Mouse (Mus musculus): ENCODE measurements around the gene Syt13. TPM values are rescaled to one million over a fixed set of nuclear protein-coding genes. Genes with fewer than 3 reads are reported as not detected.

The Syt13 gene
- total and polyA plus RNA-seq, 3 experiments: not detected

- Histone ChIP-seq H3K4me2 (ENCODE audit: insufficient read depth, low read depth, poor library complexity, severe bottlenecking) (no peak overlapping the region), H3K4me1 (ENCODE audit: control insufficient read depth in 1 of 2, insufficient read depth in 2 of 2) (peaks cover 5 to 20% of the 10 kb centered on the region in 2 experiments; a peak in 3 of 4 replicates), H3K79me2 (replicated peaks; ENCODE audit: control insufficient read depth, extremely low read depth, insufficient read depth, poor library complexity, severe bottlenecking) (no peaks in the 10 kb centered on the region), H3K4me3 (replicated peaks in 1 of 3; ENCODE audit: low read depth in 2 of 3, low read length in 2 of 3, poor library complexity in 1 of 3) (no peak overlapping the region), H3K9ac (ENCODE audit: insufficient read depth, low read depth) (no peak overlapping the region), H3K27me3 (replicated peaks) (peaks cover 86% of the 10 kb centered on the region), H3K36me3 (replicated peaks in 1 of 2; ENCODE audit: control insufficient read depth in 1 of 2, insufficient read depth in 1 of 2, low read length in 1 of 2) (no peaks in the 10 kb centered on the region), H3K9me3 (replicated peaks; ENCODE audit: low read length) (no peaks in the 10 kb centered on the region), H3K27ac (ENCODE audit: insufficient read depth, low read depth) (no peak overlapping the region)
- in situ Hi-C loops (cut with MboI; ENCODE audit: low pct_ligation_motif_present, low pct_unique_long_range_greater_than_20kb, low sequenced_read_pairs) (no loop called here), dilution Hi-C loops (cut with MboI; ENCODE audit: extremely low pct_ligation_motif_present, extremely low pct_unique_long_range_greater_than_20kb, low sequenced_read_pairs) (no loop called here)
- DNase-seq (ENCODE audit: extremely low read depth): no peak
- no peak for TF ChIP-seq ZNF384 (IDR thresholded peaks at IDR 0.05; ENCODE audit: low read depth, low read length)
- no peak for TF ChIP-seq MAX (IDR thresholded peaks at IDR 0.05; ENCODE audit: low read length)
- TF ChIP-seq TCF12 (IDR thresholded peaks at IDR 0.05; ENCODE audit: low read depth, low read length): no peak
- no peak for TF ChIP-seq USF2 (conservative IDR thresholded peaks at IDR 0.05; ENCODE audit: low read depth, low read length)
Observed at GRCm38 (mm10) chr2:92944356-92944755, 29.5 kb downstream of the Syt13 start.

GRCm38 (mm10) chr2:92945125-92945746, 30.3 kb downstream of the Syt13 start:
- Histone ChIP-seq H3K4me2 (ENCODE audit: insufficient read depth, low read depth, poor library complexity, severe bottlenecking) (no peak overlapping the region), H3K79me2 (replicated peaks; ENCODE audit: control insufficient read depth, extremely low read depth, insufficient read depth, poor library complexity, severe bottlenecking) (no peaks in the 10 kb centered on the region), H3K4me1 (ENCODE audit: control insufficient read depth in 1 of 2, insufficient read depth in 2 of 2) (peaks cover 5 to 20% of the 10 kb centered on the region in 2 experiments; a peak in 3 of 4 replicates), H3K27me3 (replicated peaks) (peaks cover 81% of the 10 kb centered on the region), H3K4me3 (replicated peaks in 1 of 3; ENCODE audit: low read depth in 2 of 3, low read length in 2 of 3, poor library complexity in 1 of 3) (no peak overlapping the region), H3K36me3 (replicated peaks in 1 of 2; ENCODE audit: control insufficient read depth in 1 of 2, insufficient read depth in 1 of 2, low read length in 1 of 2) (no peaks in the 10 kb centered on the region), H3K9me3 (replicated peaks; ENCODE audit: low read length) (no peaks in the 10 kb centered on the region), H3K9ac (ENCODE audit: insufficient read depth, low read depth) (no peak overlapping the region), H3K27ac (ENCODE audit: insufficient read depth, low read depth) (no peak overlapping the region)
- in situ Hi-C loops (cut with MboI; ENCODE audit: low pct_ligation_motif_present, low pct_unique_long_range_greater_than_20kb, low sequenced_read_pairs): no loop called here
- DNase-seq (ENCODE audit: extremely low read depth): peak; percentile 6
- TF ChIP-seq USF1 (IDR thresholded peaks at IDR 0.05; ENCODE audit: low read depth, low read length) (peak; percentile 5; the same call in 1 of the 2 replicates), UBTF (IDR thresholded peaks at IDR 0.05; ENCODE audit: low read depth, low read length) (no peak)
- dilution Hi-C loops (cut with MboI; ENCODE audit: extremely low pct_ligation_motif_present, extremely low pct_unique_long_range_greater_than_20kb, low sequenced_read_pairs): no loop called here

- TF ChIP-seq TCF12 (IDR thresholded peaks at IDR 0.05; ENCODE audit: low read depth, low read length): no peak
- TF ChIP-seq CTCF (conservative IDR thresholded peaks at IDR 0.05 in 1 of 2, IDR thresholded peaks at IDR 0.05 in 1 of 2; ENCODE audit: low read depth in 2 of 2, low read length in 2 of 2): 0 out of 4 replicates have a peak, but pooled peaks of 1 of the 2 experiments have one; percentile 8
- no peak for TF ChIP-seq E2F4 (IDR thresholded peaks at IDR 0.05; ENCODE audit: insufficient replicate concordance, low read depth, low read length)
- Histone ChIP-seq H3K27me3 (replicated peaks) (peaks cover 80% of the 10 kb centered on the region), H3K79me2 (replicated peaks; ENCODE audit: control insufficient read depth, extremely low read depth, insufficient read depth, poor library complexity, severe bottlenecking) (no peaks in the 10 kb centered on the region), H3K27ac (ENCODE audit: insufficient read depth, low read depth) (no peak overlapping the region), H3K36me3 (replicated peaks in 1 of 2; ENCODE audit: control insufficient read depth in 1 of 2, insufficient read depth in 1 of 2, low read length in 1 of 2) (no peaks in the 10 kb centered on the region), H3K9ac (ENCODE audit: insufficient read depth, low read depth) (no peak overlapping the region), H3K4me1 (ENCODE audit: control insufficient read depth in 1 of 2, insufficient read depth in 2 of 2) (peaks cover 5 to 20% of the 10 kb centered on the region in 2 experiments; a peak in 3 of 4 replicates), H3K9me3 (replicated peaks; ENCODE audit: low read length) (no peaks in the 10 kb centered on the region), H3K4me3 (replicated peaks in 1 of 3; ENCODE audit: low read depth in 2 of 3, low read length in 2 of 3, poor library complexity in 1 of 3) (no peak overlapping the region), H3K4me2 (ENCODE audit: insufficient read depth, low read depth, poor library complexity, severe bottlenecking) (no peak overlapping the region)
- peak; percentile 5 for DNase-seq (ENCODE audit: extremely low read depth)
- in situ Hi-C loops (cut with MboI; ENCODE audit: low pct_ligation_motif_present, low pct_unique_long_range_greater_than_20kb, low sequenced_read_pairs): no loop called here
- dilution Hi-C loops (cut with MboI; ENCODE audit: extremely low pct_ligation_motif_present, extremely low pct_unique_long_range_greater_than_20kb, low sequenced_read_pairs): no loop called here
Observed at GRCm38 (mm10) chr2:92945824-92946598, 31.1 kb downstream of the Syt13 start.

All from CH12.LX (cell line).